Mouse (Mus musculus): ENCODE data around the gene Tut4.

DNA sequence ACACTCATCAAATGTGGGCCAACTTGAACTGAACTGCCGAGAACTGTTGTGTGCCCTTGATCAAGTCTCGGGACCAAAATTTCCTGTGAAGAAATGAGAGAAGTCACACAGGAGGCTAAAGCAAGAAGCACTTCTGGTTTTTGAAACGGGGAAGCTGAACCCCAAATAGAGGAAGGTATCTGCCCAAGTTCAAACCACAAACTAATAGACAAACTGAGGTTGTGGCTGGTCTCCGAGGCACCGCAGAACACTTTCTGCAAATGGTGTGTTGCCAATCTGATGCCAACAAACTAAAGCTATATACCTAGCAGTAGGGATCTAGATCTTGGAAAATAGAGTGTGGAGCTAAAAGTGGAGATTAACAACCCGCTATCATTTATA, 30.9 kb upstream of the Tut4 start:
- no peak for TF ChIP-seq POLR2A (IDR thresholded peaks at IDR 0.05; ENCODE audit: insufficient read depth, low read depth, low read length)
- TF ChIP-seq CTCF (IDR thresholded peaks at IDR 0.05; ENCODE audit: insufficient read depth, low read depth, low read length) = no peak
